Mouse (Mus musculus) lung, postnatal 0 days (tissue): ENCODE results near the gene Gpr1. TPM values are rescaled to one million over a fixed set of nuclear protein-coding genes. Genes with fewer than 3 reads are reported as not detected.
"Not testable (repeated sequence)": the region's sequence is repeated elsewhere in the genome, so short reads cannot be mapped to it uniquely, and the experiment has no call there.

ENCODE experiments used
- ATAC-seq: fragments of 200-750 bp; cut with Nextera tagmentation; 2 replicates; pipeline ENCODE4 v1.8.0; 2017; ENCODE audit warnings: moderate library complexity
- DNase-seq: peaks from one replicate; pipeline ENCODE4 v3.0.0-alpha.2; 2016; ENCODE audit warnings: low spot score
- H3K27ac ChIP-seq: fragments of 300-500 bp; sonication (generic); 2 replicates; pipeline ENCODE4 v1.5.1; 2014; ENCODE audit warnings: antibody characterized with exemption, mild to moderate bottlenecking, low read length, mixed read lengths
- H3K27me3 ChIP-seq: fragments of 300-500 bp; sonication (generic); replicated peaks from 2 replicates; pipeline ENCODE4 v1.6.1; 2014; ENCODE audit warnings: low read length, mixed read lengths; ENCODE audit not compliant: insufficient read depth
- H3K36me3 ChIP-seq: fragments of 300-500 bp; sonication (generic); 2 replicates; pipeline ENCODE4 v1.6.1; 2014; ENCODE audit warnings: low read length, mixed read lengths; ENCODE audit not compliant: insufficient read depth
- H3K4me1 ChIP-seq: fragments of 300-500 bp; sonication (generic); 2 replicates; pipeline ENCODE4 v1.6.1; 2014; ENCODE audit warnings: antibody characterized with exemption, low read depth, low read length, mixed read lengths; ENCODE audit not compliant: insufficient read depth
- H3K4me2 ChIP-seq: fragments of 300-500 bp; sonication (generic); replicated peaks from 2 replicates; pipeline ENCODE4 v1.6.1; 2014; ENCODE audit warnings: low read depth, mild to moderate bottlenecking, low read length, moderate library complexity, mixed read lengths
- H3K4me3 ChIP-seq: fragments of 300-500 bp; sonication (generic); 2 replicates; pipeline ENCODE4 v1.5.1; 2014; ENCODE audit warnings: low read depth, low read length
- H3K9ac ChIP-seq: fragments of 300-500 bp; sonication (generic); replicated peaks from 2 replicates; pipeline ENCODE4 v1.6.1; 2014; ENCODE audit warnings: low read depth, mild to moderate bottlenecking
- H3K9me3 ChIP-seq: fragments of 300-500 bp; sonication (generic); 2 replicates; pipeline ENCODE4 v1.6.1; 2016; ENCODE audit warnings: low read length, mixed read lengths
- CTCF ChIP-seq: IDR thresholded peaks from 2 replicates; pipeline ENCODE4 v1.5.1; 2016; ENCODE audit warnings: antibody characterized with exemption, mild to moderate bottlenecking
- EP300 ChIP-seq: IDR thresholded peaks from 2 replicates; pipeline ENCODE4 v1.6.1; 2016; ENCODE audit warnings: antibody characterized with exemption, mild to moderate bottlenecking, control low read depth
- WGBS: fragments of 180-500 bp; shearing (Covaris S2); extraction: QIAGEN DNeasy Blood & Tissue Kit; methylation state at CpG from one replicate; pipeline ENCODE4 v1.1.7; 2014; 5-methylcytosine and 5-hydroxymethylcytosine counted together
- microRNA-seq: library from miRNA; unstranded; fragments of <30 nt; microRNA quantifications from one replicate; pipeline ENCODE4, GENCODE M21; 2016
- polyA plus RNA-seq: library from polyadenylated mRNA; unstranded; fragments of >200 nt; fragmentation: Nextera tagmentation; extraction: Ambion mirVana; gene quantifications from 2 replicates; pipeline ENCODE4 v1.2.1, GENCODE M21; 2015

Gpr1 gene
- polyA plus RNA-seq, 1 experiment from 2014 or later = 0.10 TPM

DNA sequence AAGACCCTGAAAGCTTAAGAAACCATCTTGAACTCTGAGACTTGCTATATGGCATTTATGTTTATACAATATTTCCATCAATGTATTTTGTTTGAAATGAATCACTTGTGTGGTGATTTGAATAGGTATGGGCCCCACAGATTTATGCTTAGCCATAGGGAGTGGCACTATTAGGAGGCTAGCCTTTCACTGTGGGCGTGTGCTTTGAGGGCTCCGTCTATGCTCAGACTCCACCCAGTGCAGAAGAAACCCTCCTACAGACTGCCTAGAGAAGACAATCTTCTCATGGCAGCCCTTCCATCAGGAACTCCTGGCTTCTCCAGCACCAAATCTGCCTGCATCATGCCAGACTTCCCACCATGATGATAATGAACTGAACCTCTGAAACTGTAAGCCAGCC lies 45.7 kb downstream of the Gpr1 start:
- no peak for TF ChIP-seq EP300
- TF ChIP-seq CTCF = no peak
- ATAC-seq = no peak
- no peak overlapping the region for H3K4me3 ChIP-seq
- 87% methylated on average over 2 of the region's 2 CpGs for WGBS
- no peaks in the 10 kb centered on the region for H3K4me1 ChIP-seq
- peaks cover 28% of the 10 kb centered on the region; the same call in 1 of the 2 replicates for H3K36me3 ChIP-seq
- H3K9ac ChIP-seq = no peak overlapping the region
- no peaks in the 10 kb centered on the region for H3K9me3 ChIP-seq
- H3K4me2 ChIP-seq = no peak overlapping the region
- H3K27me3 ChIP-seq = no peaks in the 10 kb centered on the region
- DNase-seq = no peak
- H3K27ac ChIP-seq = no peak overlapping the region

DNA sequence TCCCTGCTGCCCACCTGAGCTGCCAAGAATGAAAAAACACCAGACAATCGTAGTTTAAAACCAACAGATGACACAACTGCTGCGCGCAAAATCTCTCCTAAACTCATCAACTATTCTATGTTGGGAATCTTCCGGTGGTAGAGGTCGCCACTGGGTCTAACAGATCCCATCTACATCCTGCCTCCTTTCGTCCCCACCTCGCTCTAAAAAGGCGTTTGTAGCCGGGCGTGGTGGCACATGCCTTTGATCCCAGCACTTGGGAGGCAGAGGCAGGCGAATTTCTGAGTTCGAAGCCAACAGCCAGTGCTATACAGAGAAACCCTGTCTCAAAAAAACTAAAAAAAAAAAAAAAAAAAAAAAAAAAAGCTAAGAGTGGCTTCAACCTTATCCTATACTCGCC lies 74.1 kb downstream of the Gpr1 start:
- Histone ChIP-seq H3K27ac (no peak overlapping the region), H3K9ac (no peak overlapping the region), H3K4me2 (no peak overlapping the region), H3K36me3 (peaks cover 8% of the 10 kb centered on the region; the same call in 1 of the 2 replicates), H3K4me3 (no peak overlapping the region), H3K4me1 (no peaks in the 10 kb centered on the region), H3K27me3 (no peaks in the 10 kb centered on the region), H3K9me3 (no peaks in the 10 kb centered on the region)
- ATAC-seq (no peak), DNase-seq (no peak)
- TF ChIP-seq EP300 (no peak), CTCF (no peak)
- WGBS = 96% methylated on average over 13 of the region's 13 CpGs

DNA sequence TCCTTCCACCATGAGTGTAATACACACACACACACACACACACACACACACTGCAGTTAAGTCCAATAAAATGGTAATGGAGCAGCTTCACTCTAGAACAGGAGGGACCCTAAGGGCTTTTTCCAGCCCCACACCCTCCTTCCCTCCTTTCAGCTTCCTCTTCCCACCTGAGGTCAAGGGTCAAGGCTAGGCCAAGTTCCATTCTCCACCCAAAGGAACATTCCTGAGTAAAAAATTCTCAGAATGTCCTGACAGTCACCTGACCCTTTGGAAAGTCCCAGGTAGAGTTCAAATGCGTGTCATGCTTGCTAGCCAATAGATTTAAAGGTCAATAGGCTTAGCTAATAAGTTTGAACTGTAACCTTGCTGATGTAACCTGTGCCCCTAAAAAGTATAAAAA lies 75.8 kb downstream of the Gpr1 start:
- H3K4me1 ChIP-seq, DNase-seq, H3K27ac ChIP-seq, H3K27me3 ChIP-seq, H3K4me2 ChIP-seq, H3K9ac ChIP-seq, H3K9me3 ChIP-seq, H3K4me3 ChIP-seq, ATAC-seq, H3K36me3 ChIP-seq: not testable (repeated sequence)
- WGBS = 92% methylated on average over 1 of the region's 1 CpGs

DNA sequence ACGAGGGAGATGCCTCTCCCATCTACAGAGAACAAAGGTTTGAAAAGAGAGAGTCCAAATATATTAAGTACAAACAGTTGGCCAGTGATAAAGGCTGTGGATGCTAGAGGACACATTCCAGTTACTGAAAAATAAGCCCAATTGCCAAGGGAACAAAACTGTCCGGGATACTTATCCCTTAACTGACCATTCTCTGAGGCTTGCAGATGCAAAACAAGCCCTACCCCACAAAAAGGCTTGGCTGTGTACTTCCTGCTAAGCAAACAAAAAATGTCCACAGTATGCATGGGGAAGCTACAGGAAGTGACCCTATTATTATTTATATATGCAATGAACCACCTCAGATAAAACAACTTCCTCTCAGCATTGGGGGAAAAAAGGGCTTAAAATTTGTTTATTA lies 76.4 kb downstream of the Gpr1 start:
- DNase-seq (no peak), ATAC-seq (no peak)
- H3K27ac ChIP-seq = no peak overlapping the region
- no peak overlapping the region for H3K4me3 ChIP-seq
- H3K9me3 ChIP-seq = no peaks in the 10 kb centered on the region
- H3K27me3 ChIP-seq = no peaks in the 10 kb centered on the region
- H3K36me3 ChIP-seq = peaks cover 3% of the 10 kb centered on the region; the same call in 1 of the 2 replicates
- no peaks in the 10 kb centered on the region for H3K4me1 ChIP-seq
- no peak for TF ChIP-seq EP300
- WGBS = 63% methylated on average over 2 of the region's 2 CpGs
- no peak overlapping the region for H3K9ac ChIP-seq
- H3K4me2 ChIP-seq = no peak overlapping the region

DNA sequence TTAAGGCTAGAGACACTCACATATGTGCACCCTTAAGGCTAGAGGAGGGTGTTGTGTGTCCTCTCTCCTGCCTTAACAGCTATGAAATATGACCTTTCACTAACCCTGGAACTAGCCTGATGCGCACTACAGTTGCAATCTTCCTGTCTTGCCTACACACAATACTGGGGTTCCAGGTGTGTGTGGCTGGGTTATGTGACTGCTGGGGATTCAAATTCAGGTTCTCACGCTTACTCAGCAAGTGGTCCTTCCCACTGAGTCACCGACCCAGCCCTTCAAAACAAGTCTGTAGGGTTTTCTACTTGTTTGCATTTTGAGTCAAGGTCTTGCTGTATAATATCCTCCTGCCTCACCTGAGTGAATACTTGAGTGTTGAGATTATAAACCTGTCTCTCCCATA lies 79.8 kb downstream of the Gpr1 start:
- no peaks in the 10 kb centered on the region; the same call in 1 of the 2 replicates for H3K4me1 ChIP-seq
- no peak overlapping the region for H3K4me3 ChIP-seq
- DNase-seq (no peak), ATAC-seq (no peak)
- H3K27me3 ChIP-seq = no peaks in the 10 kb centered on the region
- no peak overlapping the region for H3K9ac ChIP-seq
- H3K36me3 ChIP-seq = 0 out of 2 replicates have a peak, but pooled peaks cover 3% of the 10 kb centered on the region
- H3K27ac ChIP-seq = no peak overlapping the region
- 82% methylated on average over 3 of the region's 3 CpGs for WGBS
- H3K9me3 ChIP-seq = no peaks in the 10 kb centered on the region
- no peak overlapping the region for H3K4me2 ChIP-seq
- TF ChIP-seq EP300 (no peak), CTCF (no peak)

Small RNA genes lying within 50 kb of the gene (microRNA-seq; reads per million reads assigned to microRNA genes)
- not detected for gene Gm24557
- gene Gm27512 = not detected

Other genes with a start within 250 kb of the Gpr1 start
- gene Ino80d, start 99.9 kb downstream of the Gpr1 start, polyA plus RNA-seq = 7.5 and 10.4 TPM in 2 replicates
- 274 and 315 TPM in 2 replicates for gene Eef1b2, start 37.7 kb downstream of the Gpr1 start, polyA plus RNA-seq
- gene Ndufs1, start 37.7 kb downstream of the Gpr1 start, polyA plus RNA-seq = 63.0 and 64.3 TPM in 2 replicates
- 2.6 and 3.1 TPM in 2 replicates for gene Zdbf2, start 58.7 kb upstream of the Gpr1 start, polyA plus RNA-seq
- 3.5 and 4.6 TPM in 2 replicates for gene Adam23, start 231.3 kb upstream of the Gpr1 start, polyA plus RNA-seq